Mouse (Mus musculus) limb, embryonic 10.5 days (tissue): ENCODE results near the gene Ptcd2. TPM values are rescaled to one million over a fixed set of nuclear protein-coding genes. Genes with fewer than 3 reads are reported as not detected.

Source experiments
- DNase-seq: peaks from one replicate; pipeline ENCODE4 v3.0.0-alpha.2; 2017; ENCODE audit warnings: low spot score
- H3K27ac ChIP-seq: fragments of 300-500 bp; sonication (generic); 2 replicates; pipeline ENCODE4 v1.5.1; 2016; ENCODE audit warnings: mild to moderate bottlenecking
- H3K27me3 ChIP-seq: fragments of 300-500 bp; sonication (generic); 2 replicates; pipeline ENCODE4 v1.6.1; 2016; ENCODE audit warnings: low read depth, mild to moderate bottlenecking; ENCODE audit not compliant: poor library complexity, severe bottlenecking
- H3K36me3 ChIP-seq: fragments of 300-500 bp; sonication (generic); 2 replicates; pipeline ENCODE4 v1.6.1; 2016; ENCODE audit warnings: mild to moderate bottlenecking, moderate library complexity
- H3K4me1 ChIP-seq: fragments of 300-500 bp; sonication (generic); 2 replicates; pipeline ENCODE4 v1.6.1; 2016
- H3K4me3 ChIP-seq: fragments of 300-500 bp; sonication (generic); 2 replicates; pipeline ENCODE4 v1.5.1; 2016; ENCODE audit warnings: mild to moderate bottlenecking, moderate library complexity
- H3K9me3 ChIP-seq: fragments of 300-500 bp; sonication (generic); replicated peaks from 2 replicates; pipeline ENCODE4 v1.6.1; 2016; ENCODE audit warnings: mild to moderate bottlenecking
- WGBS: fragments of 180-500 bp; shearing (Covaris S2); methylation state at CpG from one replicate; pipeline ENCODE4 v1.1.7; 2016; 5-methylcytosine and 5-hydroxymethylcytosine counted together
- polyA plus RNA-seq: library from polyadenylated mRNA; unstranded; fragments of >200 nt; fragmentation: Nextera tagmentation; extraction: Ambion mirVana; gene quantifications from 2 replicates; pipeline ENCODE4 v1.2.1, GENCODE M21; 2016

Ptcd2 gene
- polyA plus RNA-seq, 1 experiment from 2014 or later = 57.3 TPM

DNA sequence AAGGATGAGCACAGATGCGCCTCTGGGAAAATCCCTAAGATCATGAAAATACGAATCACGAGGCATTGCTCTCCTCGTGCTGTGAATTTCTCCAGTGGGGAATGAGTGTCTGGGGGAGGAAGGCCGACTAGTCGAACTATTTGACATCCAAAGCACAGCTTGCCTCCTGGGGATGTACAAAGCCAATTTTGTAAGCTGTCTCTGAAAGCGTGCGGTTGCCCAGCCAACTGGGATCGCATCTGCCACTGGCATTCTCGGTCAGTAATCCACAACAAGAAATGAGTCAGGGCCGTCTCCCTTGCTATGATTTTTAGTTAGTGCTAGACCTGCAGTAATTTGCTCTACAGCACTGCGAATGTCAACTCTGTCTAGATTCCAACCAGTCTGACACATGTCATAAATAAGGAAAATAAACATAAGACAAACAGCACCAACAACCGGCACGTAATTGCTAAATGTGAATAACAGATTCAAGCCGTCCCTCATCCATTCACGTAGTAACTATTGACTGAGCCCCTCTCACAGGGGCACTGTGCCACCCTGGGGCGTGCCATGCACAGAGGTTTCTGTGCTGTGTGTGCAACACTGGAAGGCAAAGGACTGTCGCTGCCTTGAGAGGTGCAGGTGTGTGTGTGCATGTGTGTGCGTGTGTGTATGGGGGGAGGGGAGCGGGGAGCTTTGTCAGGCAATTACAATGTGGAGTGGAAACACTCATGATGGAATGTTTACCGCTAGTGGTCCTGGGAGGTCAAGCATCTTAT is 59.9 kb downstream of the Ptcd2 start:
- Histone ChIP-seq H3K4me1 (peaks cover 8% of the 10 kb centered on the region; the same call in 1 of the 2 replicates), H3K4me3 (no peak overlapping the region), H3K27ac (no peak overlapping the region), H3K9me3 (no peaks in the 10 kb centered on the region), H3K36me3 (no peaks in the 10 kb centered on the region), H3K27me3 (no peaks in the 10 kb centered on the region)
- DNase-seq = no peak
- 92% methylated on average over 21 of the region's 21 CpGs for WGBS

DNA sequence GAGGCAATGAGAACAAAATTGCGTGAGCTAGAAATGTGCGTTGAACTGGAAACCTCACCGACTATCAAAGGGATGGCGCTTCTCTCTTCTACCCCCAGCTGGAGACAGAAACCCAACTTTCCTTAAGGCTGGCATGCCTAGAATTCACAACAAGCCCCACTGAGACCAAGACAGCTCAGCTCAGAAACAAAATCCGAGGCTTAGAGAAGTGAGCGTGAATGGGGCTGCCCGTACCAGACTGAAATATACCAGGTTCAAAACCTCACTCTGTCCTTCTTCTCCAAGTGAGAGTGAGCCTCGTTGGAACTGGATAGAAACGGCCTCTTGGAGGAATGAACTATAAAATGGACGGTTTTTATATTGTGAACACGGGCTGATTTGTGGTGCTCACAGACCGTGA is 60.6 kb downstream of the Ptcd2 start:
- Histone ChIP-seq H3K27me3 (no peaks in the 10 kb centered on the region), H3K36me3 (no peaks in the 10 kb centered on the region), H3K27ac (no peak overlapping the region), H3K4me3 (no peak overlapping the region), H3K4me1 (peaks cover 8% of the 10 kb centered on the region; the same call in 1 of the 2 replicates), H3K9me3 (no peaks in the 10 kb centered on the region)
- no peak for DNase-seq
- 92% methylated on average over 12 of the region's 12 CpGs for WGBS

DNA sequence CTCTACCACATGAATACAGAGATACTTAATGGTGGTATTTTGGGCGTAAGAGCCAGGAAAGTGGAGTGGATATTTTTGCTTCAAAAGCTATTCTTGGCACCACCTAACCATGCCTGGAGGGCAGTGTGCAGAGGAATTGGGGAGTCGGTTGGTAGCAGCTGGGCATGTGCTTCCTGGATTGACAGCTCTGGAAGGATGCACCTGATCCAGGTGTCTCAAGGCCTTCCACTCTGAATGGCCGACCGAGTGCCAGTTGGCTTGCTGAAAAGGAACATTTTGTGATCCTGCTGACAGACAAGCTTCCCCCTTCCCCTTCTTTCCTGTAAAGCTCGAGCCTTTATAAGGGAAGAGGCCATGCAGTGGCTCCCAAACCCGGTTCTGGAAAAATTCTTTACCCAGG is 61.5 kb downstream of the Ptcd2 start:
- Histone ChIP-seq H3K36me3 (no peaks in the 10 kb centered on the region), H3K4me1 (peaks cover 8% of the 10 kb centered on the region; the same call in 1 of the 2 replicates), H3K27me3 (no peaks in the 10 kb centered on the region), H3K4me3 (no peak overlapping the region), H3K9me3 (no peaks in the 10 kb centered on the region), H3K27ac (no peak overlapping the region)
- no peak for DNase-seq
- 88% methylated on average over 6 of the region's 6 CpGs for WGBS

DNA sequence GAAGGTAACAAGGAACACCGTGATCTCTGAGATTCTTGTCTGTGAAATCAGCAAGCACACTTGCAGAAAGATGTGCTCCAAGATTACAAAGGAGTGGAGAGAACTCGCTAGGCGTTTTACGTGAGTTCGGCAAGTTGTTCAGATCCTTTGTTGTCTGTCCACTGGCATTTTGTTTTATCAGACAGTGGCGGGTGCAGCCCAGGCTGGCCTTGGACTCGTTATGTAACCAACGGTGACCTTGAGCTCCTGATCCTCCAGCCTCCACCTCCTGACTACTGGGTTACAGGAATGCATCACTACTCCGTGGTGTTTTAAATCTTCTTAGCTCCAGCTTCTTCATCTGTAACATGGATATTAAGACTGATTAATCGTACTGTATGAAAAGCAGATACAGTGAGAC is 65.2 kb downstream of the Ptcd2 start:
- DNase-seq = no peak
- 82% methylated on average over 10 of the region's 10 CpGs for WGBS
- Histone ChIP-seq H3K27me3 (no peaks in the 10 kb centered on the region), H3K4me3 (no peak overlapping the region), H3K4me1 (no peaks in the 10 kb centered on the region), H3K27ac (no peak overlapping the region), H3K36me3 (no peaks in the 10 kb centered on the region), H3K9me3 (no peaks in the 10 kb centered on the region)

DNA sequence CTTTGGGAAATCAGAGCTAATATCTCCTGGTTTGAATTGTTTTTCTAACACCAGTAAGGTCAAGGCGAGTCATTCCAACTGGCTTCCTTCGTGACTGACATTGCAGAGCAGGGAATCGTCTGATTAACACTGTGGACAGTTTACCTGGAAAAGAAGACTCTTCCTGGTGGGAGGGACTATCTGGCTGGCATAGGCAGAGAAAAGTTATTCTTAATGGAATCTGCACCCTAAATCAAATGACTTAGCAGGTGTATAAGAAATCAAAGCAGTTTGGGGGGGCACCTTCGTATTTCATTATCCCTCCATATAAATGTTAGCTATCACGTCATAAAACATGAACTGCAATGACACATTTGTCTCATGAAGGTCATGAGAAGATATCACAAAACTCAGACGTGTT is 66.0 kb downstream of the Ptcd2 start:
- DNase-seq = no peak
- Histone ChIP-seq H3K4me1 (no peaks in the 10 kb centered on the region), H3K27ac (no peak overlapping the region)

DNA sequence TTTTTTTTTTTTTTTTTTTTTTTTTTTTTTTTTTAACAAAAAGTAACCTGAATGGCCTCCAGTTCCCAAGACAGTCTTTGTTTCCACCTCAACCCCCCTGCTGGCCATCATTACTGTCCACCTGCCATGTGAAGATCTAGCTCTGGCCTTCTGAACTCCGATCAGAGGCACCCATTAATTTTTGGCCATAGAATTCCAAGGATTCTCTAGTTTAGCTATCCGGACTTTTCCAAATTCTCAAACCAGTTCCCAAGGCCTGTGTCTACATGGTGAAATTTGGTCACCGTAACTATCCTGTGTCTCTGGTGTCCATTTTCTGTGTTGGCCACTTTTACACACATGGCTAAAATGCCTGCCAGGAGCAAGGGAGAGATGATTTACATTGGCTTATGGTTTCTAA is 67.0 kb downstream of the Ptcd2 start:
- Histone ChIP-seq H3K4me1 (no peaks in the 10 kb centered on the region), H3K27me3 (no peaks in the 10 kb centered on the region), H3K27ac (no peak overlapping the region), H3K9me3 (no peaks in the 10 kb centered on the region), H3K36me3 (no peaks in the 10 kb centered on the region), H3K4me3 (no peak overlapping the region)
- WGBS = 95% methylated on average over 3 of the region's 3 CpGs
- DNase-seq = no peak

More for the DNA sequence above, 66.0 kb downstream of the Ptcd2 start:
- H3K9me3 ChIP-seq = no peaks in the 10 kb centered on the region
- 83% methylated on average over 6 of the region's 6 CpGs for WGBS
- no peaks in the 10 kb centered on the region for H3K36me3 ChIP-seq
- H3K27me3 ChIP-seq = no peaks in the 10 kb centered on the region
- H3K4me3 ChIP-seq = no peak overlapping the region

DNA sequence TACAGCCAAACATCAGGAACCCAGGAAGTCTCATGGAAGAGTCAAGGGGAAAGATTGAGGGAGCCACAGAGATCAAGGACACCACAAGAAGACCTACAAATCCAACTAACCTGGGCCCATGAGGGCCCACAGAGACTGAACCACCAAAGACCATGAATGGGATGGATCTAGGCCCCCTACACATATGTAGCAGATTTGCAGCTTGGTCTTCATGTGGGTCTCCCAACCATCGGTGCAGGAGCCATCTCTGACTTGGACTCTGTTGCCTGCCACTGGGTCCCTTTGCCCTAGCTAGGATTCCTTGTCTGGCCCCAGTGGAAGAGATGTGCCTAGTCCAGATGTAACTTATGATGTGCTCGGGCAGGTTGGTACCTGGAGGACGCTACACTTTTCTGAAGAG is 72.5 kb downstream of the Ptcd2 start:
- Histone ChIP-seq H3K36me3 (no peaks in the 10 kb centered on the region), H3K4me1 (no peaks in the 10 kb centered on the region), H3K4me3 (no peak overlapping the region), H3K27me3 (no peaks in the 10 kb centered on the region), H3K27ac (no peak overlapping the region), H3K9me3 (no peaks in the 10 kb centered on the region)
- WGBS = 93% methylated on average over 3 of the region's 3 CpGs
- no peak for DNase-seq

Other genes with a start within 250 kb of the Ptcd2 start
- gene Zfp366, start 159.9 kb downstream of the Ptcd2 start, polyA plus RNA-seq = 0.36 and 0.50 TPM in 2 replicates
- 85.4 and 97.4 TPM in 2 replicates for gene Mrps27, start 81 bp upstream of the Ptcd2 start, polyA plus RNA-seq
- 60.1 and 64.6 TPM in 2 replicates for gene Map1b, start 171.8 kb upstream of the Ptcd2 start, polyA plus RNA-seq